Mouse (Mus musculus) T-helper 17 cell (primary cell): ENCODE measurements around the gene Trappc2l.

ENCODE experiments used
- in situ Hi-C, 2 experiments: fragments of 300-600 bp; cut with MboI, MseI; formaldehyde crosslinking; loops; 1 replicate in 1 of 2; 2 replicates in 1 of 2; pipeline ENCODE4 v1.15.1; 2025; ENCODE audit warnings: high pct_unique_total_duplicates in 2 of 2

Gene Trappc2l

GRCm38 (mm10) chr8:122575735-122576647 lies 35.4 kb upstream of the Trappc2l start:
- in situ Hi-C loops, result no loop called here

DNA sequence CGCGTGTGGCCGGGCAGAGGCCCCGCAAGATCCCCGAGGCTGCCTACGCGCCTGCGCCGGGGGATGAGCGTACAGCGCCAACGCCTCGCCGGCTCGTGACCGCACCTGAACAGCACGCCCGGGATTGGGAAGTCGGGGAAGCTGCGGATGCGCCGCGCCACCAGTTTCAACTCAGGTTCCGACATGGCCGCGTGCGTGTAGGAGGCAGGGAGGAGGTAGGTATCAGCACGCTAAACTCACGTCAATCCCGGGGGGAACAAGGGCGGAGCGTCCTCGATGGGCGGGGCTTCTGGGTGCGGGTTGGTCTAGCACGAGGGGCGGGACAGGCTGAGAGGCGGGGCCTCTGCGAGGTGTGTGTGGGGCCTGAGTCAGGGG lies 34.8 kb upstream of the Trappc2l start, which contains the start of gene Aprt:
Gene Aprt, minus strand, starts transcription at position 262 of the 375 bp plus-strand sequence.
- in situ Hi-C loops, result no loop called here

GRCm38 (mm10) chr8:122577116-122577515 lies 34.3 kb upstream of the Trappc2l start:
- in situ Hi-C loops, result no loop called here

DNA sequence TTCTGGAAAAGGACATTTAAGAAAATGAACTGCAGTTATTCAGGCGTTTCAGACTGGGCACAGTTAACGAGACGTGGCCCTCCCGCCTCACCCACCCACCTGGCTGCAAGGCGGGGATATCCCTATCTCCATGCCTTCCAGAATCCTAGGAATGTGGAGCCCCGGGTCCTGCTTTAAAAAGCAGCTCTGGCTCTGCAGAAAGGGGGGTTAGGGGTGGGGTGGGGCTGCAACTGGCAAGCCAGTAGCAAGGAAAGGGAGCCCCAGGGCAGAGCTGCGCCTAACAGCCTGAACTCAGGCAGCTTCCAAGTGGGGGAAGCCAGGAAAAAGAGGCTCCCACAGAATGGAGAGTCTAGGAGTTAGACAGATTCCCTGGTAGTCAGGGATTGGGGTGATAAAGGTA lies 32.2 kb upstream of the Trappc2l start:
- in situ Hi-C loops, result no loop called here

DNA sequence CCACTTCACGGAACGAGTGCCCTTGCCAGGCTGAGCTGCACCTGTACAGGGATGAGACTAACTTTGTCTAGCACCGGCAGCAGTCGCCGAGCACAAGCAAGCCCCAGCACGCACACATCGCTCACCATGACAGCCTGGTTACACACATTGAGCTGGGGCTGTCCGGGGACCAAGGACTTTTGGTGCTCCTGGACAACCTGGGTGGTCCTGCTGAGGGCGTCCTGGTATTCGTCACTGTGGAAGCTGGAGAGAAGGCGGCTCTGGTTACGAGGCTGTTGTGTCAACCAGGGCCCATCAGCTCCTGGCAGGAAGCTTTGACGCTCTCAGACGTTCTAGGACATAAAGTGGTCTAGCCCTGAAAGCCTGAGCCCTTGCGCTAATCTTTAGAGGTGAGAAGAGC lies 30.5 kb upstream of the Trappc2l start:
- in situ Hi-C loops, result loop anchor here in 1 of 2 experiments (10.0 kb wide), 1 partner anchor 1394 kb away; no protein-coding TSS in a partner anchor

DNA sequence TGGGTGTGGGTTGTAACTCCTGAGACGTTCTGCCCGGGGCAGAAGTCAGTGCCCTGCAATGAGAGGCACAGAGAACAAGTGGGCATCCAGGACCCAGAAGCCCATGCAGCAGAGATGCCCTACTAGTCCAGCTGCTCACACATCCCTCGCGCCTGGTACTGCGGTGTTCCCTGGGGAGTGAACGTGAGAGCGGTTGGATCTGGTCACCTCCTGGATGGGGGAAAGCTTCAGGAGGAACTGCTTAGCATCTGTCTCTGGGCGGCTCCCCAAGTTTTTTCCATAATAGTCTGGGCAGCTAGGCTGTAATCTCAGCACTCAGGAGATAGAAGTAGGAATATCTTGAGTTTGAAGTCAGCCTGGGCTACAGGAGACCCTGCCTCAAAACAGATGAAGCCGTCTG lies 26.5 kb upstream of the Trappc2l start:
- in situ Hi-C loops, result loop anchor here in 1 of 2 experiments (10.0 kb wide), 1 partner anchor 1390 kb away; no protein-coding TSS in a partner anchor

DNA sequence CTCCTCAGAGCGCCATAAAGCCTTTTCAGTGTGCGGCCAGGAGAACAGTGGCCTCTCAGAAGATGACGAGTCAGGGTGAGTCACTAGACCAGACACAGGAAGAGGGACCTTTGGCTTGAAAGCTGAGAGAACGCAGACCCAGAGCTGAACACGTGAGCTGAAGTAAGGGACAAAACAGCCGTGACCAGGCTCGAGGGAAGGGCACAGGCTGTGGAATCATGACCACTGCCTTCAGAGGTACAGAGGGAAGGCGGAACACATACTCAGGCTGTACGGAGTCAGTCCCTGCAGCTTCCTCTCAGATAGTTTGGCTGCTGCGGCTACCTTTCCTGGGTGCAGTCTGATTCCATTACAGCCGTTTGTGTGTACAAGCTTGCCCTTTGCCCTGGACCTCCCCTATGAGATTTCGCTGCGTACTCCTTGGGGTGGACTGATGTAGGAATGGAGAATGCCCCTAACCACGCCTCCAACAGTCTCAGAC lies 26.0 kb upstream of the Trappc2l start:
- in situ Hi-C loops, result loop anchor here in 1 of 2 experiments (10.0 kb wide), 1 partner anchor 1389 kb away; no protein-coding TSS in a partner anchor

DNA sequence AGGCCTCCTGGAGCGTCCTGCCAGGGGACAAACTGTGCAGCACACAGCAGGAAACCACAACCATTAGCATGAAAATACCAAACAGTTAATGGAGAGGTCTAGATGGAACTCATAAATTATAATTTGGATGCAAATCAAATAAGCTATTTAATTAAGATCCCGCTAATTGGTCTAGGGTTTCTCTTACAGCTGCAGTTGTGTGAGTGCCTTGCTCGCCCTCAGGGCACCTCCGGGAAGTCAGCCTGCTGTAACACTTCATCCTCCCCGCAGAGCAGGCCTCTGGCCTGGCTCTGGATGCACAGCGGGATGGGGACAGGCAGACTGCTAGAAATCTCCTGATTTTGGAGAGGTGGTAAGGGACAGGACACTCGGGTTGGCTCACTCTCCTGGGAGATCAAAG lies 25.3 kb upstream of the Trappc2l start:
- in situ Hi-C loops, result loop anchor here in 1 of 2 experiments (10.0 kb wide), 1 partner anchor 1389 kb away; no protein-coding TSS in a partner anchor

DNA sequence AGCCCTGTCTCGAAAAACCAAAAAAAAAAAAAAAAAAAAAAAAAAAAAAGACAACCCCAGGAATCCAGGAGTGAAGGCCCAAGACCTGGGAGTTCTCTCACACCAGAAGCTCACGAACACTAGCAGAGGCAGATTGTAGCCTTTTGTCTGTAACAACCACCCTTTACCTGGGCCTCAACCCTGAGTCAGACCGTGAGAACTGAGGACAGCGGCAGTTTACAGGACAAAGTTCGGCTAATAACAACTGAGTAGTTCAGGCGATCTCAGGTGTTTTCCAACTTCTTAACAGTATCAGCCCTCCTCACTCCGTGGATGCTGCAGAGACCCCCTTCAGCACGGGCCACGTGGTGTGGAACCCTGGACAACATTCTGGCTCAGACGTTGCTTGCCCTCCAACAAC lies 24.7 kb upstream of the Trappc2l start:
- in situ Hi-C loops, result loop anchor here in 1 of 2 experiments (10.0 kb wide), 1 partner anchor 1388 kb away; no protein-coding TSS in a partner anchor

- in situ Hi-C loops, result no loop called here
These were observed 18.2 kb upstream of the Trappc2l start for GRCm38 (mm10) chr8:122593240-122593639.

GRCm38 (mm10) chr8:122593783-122594507 lies 17.5 kb upstream of the Trappc2l start:
- in situ Hi-C loops, result no loop called here

GRCm38 (mm10) chr8:122596031-122596430 lies 15.4 kb upstream of the Trappc2l start:
- in situ Hi-C loops, result no loop called here

- in situ Hi-C loops, result loop anchor here in 1 of 2 experiments (25.0 kb wide), 1 partner anchor 1013 kb away; the partner anchor contains the start of genes Fbxo31 and Map1lc3b
These were observed 10.8 kb upstream of the Trappc2l start for GRCm38 (mm10) chr8:122600666-122601065.

DNA sequence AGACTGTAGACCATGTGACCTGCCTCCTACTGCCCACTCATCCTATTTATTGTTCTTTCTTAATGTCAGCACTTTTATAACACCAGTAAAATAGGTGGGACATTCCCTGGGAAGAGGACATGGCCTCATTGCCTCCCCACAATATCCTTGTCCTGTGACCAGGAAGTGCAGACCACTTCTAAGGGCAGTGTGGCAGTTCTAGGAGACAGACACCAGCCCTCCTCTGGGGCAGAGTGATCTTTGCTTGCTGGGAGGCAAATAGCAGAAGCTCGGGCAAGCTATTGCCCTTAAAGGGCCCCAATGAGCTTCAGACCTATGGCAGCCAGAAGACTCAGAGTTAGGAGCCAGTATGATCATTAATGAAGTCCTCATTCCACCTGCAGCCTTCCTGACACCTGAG lies 6.8 kb upstream of the Trappc2l start:
- in situ Hi-C loops, result loop anchor here in 1 of 2 experiments (25.0 kb wide), 1 partner anchor 1017 kb away; the partner anchor contains the start of genes Fbxo31 and Map1lc3b

GRCm38 (mm10) chr8:122605367-122605766 lies 6.1 kb upstream of the Trappc2l start:
- in situ Hi-C loops, result loop anchor here in 1 of 2 experiments (25.0 kb wide), 1 partner anchor 1018 kb away; the partner anchor contains the start of genes Fbxo31 and Map1lc3b

DNA sequence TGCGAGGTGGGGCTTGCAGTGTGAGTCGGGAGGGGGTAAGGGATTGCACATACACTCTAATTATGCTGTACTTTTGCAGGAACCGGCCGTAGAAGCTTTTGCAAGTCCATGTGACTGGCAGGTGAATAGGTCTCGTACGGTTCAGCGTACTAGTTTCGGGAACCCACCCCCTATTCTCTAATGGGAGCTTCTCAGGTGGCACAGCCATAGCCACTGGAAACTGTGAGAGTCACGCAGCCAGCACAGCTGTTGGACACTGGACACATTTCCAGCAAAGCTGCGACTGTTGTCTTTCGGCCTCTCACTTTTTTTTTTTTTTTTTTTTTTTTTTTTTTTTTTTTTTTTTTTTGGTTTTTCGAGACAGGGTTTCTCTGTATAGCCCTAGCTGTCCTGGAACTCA lies 4.6 kb upstream of the Trappc2l start:
- in situ Hi-C loops, result loop anchor here in 1 of 2 experiments (25.0 kb wide), 1 partner anchor 1020 kb away; the partner anchor contains the start of genes Fbxo31 and Map1lc3b

- in situ Hi-C loops, result loop anchor here in 1 of 2 experiments (25.0 kb wide), 1 partner anchor 1023 kb away; the partner anchor contains the start of genes Fbxo31 and Map1lc3b
These were observed 1.2 kb upstream of the Trappc2l start for GRCm38 (mm10) chr8:122610209-122610608.

DNA sequence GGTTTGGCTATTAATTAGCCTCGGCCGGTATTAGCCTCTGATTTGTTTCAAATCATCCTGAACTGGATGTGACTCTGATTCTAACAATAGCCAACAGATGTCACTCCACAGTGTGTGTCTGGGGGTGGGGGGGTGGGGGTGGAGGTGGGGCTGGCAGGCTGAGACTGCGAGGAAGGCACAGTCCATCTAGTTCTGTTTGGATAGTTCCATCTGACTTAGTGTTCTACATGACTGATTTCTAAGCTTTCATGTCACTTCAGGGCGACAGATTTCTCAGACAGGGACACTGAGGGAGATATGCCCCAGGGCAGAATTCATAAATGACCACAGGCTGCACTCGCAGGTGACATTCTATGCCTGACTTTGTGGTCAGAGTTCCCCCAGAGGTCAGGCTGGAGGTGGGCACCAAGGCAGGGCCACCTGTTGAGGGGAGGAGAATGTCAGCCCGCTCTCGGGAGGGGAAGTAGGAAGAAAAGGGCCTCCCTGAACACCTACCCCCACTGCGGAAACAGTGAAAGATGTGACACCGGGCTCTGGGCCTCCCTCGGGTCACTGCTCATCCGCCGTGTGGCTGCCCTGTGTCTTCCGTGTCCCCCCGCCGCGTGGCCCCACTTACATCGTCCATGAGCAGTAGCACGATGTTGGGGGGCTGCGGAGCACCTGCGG lies 695 bp upstream of the Trappc2l start:
- in situ Hi-C loops, result loop anchor here in 1 of 2 experiments (25.0 kb wide), 1 partner anchor 1023 kb away; the partner anchor contains the start of genes Fbxo31 and Map1lc3b

DNA sequence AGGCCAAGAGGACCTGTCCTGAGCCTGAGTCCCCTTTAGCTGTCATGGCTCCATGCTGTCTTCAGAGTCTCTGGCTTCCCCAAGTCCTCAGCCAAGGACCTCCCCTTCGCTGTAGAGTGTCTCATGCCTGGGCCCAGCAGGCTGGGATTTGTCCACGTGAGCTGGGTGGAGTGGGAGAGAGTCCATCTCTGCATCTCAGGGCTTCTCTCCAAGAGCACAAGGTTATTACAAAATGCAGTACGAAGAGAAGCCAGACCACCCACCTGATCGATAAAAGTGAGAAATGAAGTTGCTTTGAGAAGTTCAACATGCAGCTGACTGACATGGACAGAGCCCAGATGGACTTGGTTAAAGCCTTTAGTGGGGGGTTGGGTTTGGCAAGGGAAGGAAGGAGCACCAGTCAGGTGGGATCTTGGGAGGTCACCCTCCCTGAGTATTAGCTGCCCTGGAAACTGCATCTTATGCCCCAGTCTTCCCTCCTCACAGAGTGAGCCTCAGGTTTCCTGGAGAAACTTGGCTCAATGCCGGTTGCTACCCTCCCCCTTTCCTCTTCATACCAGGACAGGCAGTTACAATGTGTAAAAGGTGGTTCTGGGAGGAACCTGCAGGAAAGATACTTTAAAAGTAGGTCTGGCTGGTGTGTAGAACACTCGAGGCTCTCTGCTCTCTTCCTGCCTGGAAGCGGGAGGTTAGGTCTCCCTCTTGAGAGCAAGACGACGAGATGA lies 4.9 kb downstream of the Trappc2l start:
- in situ Hi-C loops, result loop anchor here in 1 of 2 experiments (25.0 kb wide), 1 partner anchor 1029 kb away; the partner anchor contains the start of genes Fbxo31 and Map1lc3b
